Mouse (Mus musculus) inflammation-experienced regulatory T-cells, adult 6 months (primary cell): ENCODE measurements at regions not wholly inside any gene's neighbourhood (a gene's known extent, or its start where the extent isn't known, plus 50 kb on each side); places are given as distances from the start of the nearest gene placed in this dataset.

ENCODE experiments used
- ATAC-seq: one replicate; pipeline ENCODE4 v1.8.0; 2017

DNA sequence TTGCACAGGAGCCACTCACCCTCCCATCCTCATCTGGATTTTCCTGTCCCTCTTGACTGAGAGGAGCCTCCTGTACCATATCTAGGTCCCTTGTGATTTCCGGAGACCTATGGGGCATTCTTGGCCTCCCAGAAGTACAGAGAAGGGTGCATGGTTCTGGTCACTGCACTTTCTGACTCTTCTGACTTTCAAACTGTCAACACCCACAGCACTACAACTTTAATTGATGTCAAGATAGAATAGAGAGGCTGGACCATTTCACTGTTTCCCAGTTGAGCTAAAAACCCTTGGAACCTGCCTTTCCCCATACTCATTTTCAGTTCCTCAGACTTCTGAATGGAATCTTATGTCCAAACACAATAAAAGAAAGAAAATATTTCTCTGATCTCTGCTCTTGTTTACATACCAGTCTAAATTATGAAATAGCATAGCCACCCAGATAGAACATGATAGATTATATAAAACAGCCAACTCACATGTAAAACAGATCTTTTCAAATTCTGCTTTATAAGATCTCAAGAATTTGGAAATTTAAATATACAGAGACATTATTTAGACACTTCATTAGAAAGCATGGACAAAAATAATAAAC, 144.2 kb downstream of the Ptger3 start:
- no peak for ATAC-seq

DNA sequence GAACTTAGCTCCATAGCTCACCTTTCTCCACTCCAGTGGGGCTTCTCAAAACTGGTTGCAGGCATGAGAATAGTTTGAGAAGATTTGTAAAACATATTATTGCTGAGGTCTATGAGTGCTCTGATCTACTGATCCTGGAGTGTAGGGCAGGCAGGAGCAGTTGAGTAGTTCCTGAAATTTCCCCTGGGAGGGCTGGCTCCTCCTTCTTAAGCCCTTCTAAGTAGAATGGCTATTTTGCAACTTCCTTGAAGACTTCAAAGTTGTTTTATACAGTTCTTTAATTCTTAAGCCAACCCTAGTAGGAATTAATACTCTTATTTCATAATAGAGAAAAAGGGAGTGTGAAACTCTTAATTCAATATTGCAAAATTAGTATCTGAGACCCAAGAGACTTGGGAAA, 133.3 kb downstream of the Ptger3 start:
- ATAC-seq, result no peak

DNA sequence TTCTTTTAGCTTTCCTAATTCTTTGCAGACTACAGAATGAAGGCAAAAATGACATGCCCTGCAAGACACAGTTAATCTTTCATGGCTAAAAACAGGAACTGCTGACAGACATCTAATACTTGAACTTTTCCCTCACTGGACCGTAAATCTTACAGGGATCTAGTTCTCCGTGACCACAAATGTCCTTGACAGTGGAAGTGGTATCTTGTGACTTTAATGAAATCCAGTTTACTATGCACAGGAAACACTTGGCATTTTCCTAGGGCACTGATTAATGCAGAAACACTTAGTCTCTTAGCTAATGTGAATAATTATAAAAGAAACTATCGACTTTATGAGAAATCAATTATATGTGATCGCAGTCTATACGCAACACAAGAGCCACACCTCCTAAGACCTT, 131.8 kb downstream of the Ptger3 start:
- no peak for ATAC-seq

DNA sequence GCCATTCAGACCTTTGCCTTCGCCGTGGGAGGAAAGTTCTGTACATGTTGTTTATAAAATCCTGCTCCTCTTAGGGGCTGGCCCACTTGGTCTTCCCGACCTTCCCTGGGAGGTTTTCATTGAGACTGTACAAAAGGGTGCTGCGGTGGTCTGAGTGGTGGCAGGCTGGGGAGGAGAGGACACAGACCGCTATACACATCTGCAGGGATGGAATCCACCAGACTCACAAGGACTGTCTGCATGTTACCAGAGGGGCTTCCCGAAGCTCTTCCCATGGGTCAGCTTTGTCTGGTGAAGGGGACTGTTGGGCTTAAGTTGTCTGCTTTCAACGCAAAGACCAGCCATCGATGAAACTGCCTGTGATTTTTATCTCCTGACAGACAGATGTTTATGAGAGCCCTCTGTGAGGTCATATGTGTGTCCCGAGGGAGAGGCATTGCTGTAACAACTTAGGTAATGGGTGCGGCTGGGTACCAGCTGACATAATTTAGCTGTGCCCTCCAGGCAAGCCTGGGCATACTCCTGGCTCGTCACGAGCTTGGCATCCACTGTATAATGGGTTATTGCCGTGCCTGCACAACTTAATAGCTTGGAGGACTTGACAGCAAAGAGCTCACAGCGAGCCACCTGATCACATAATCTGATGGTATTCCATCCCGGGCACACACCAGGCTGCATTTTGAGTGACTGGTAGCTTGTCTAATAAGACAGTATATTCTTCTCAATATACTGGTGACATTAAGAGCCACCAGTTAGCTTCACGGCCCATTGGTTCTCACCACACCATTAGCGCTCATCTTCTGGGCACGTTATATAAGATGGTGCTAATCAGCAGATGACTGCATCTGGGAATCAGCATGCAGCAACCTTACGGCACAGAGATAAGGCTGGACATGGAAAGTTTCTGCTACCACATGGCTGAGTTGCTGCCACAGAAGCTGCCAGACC, 128.7 kb downstream of the Ptger3 start:
- ATAC-seq, result no peak
